Comparison of ENCODE assay signal across 11 mouse cellular contexts in the genomic region with DNA sequence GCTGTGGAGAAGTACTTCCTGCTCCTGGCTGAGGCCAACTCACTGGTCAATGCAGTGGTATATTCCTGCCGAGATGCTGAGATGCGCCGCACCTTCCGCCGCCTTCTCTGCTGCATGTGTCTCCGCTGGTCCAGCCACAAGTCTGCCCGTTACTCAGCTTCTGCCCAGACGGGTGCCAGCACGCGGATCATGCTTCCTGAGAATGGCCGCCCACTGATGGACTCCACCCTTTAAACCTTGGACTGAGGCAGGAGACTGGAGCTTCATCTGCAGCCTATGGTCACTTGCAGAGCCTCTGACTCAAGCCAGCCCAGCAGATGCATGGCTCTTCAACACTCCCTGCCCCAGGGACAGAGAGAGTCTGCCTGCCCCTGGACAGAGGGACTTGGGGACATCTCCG.
"Had no signal": no experiment of that assay in that cellular context is flagged by ENCODE, and none has a peak within 500 bp of the region (broad histone marks: within the 10 kb centered on the region; RNA-seq: fewer than 3 reads in every experiment).

No protein-coding gene starts in this region.

- H3K27me3 ChIP-seq: limb, embryonic 15.5 days; liver, embryonic 12.5 days; midbrain, embryonic 15.5 days; neural tube, embryonic 12.5 days had no signal

- H3K4me3 ChIP-seq: limb, embryonic 15.5 days; liver, embryonic 12.5 days; midbrain, embryonic 10.5 days; midbrain, embryonic 15.5 days; neural tube, embryonic 12.5 days had no signal

- H3K4me2 ChIP-seq: limb, embryonic 15.5 days; liver, embryonic 12.5 days; lung, embryonic 14.5 days; midbrain, embryonic 15.5 days; neural tube, embryonic 12.5 days had no signal

- H3K9me3 ChIP-seq: limb, embryonic 15.5 days; liver, embryonic 12.5 days; midbrain, embryonic 10.5 days; midbrain, embryonic 15.5 days; neural tube, embryonic 12.5 days had no signal

- ATAC-seq: liver, embryonic 12.5 days; midbrain, embryonic 15.5 days had no signal

- H3K36me3 ChIP-seq: midbrain, embryonic 15.5 days had no signal

- DNase-seq: layer of hippocampus, postnatal 36 days; lung, embryonic 14.5 days; lung, postnatal 10 days; lung, postnatal 4 days; thymus, adult 18-20 months; thymus, postnatal 14 days had no signal

- H3K9ac ChIP-seq: limb, embryonic 15.5 days; liver, embryonic 12.5 days; lung, embryonic 14.5 days; midbrain, embryonic 15.5 days; neural tube, embryonic 12.5 days had no signal

- H3K27ac ChIP-seq: limb, embryonic 15.5 days; liver, embryonic 12.5 days; midbrain, embryonic 10.5 days; midbrain, embryonic 15.5 days; neural tube, embryonic 12.5 days had no signal
